Mouse (Mus musculus) MEL (cell line): Measurements from ENCODE around the gene Arcn1. TPM values are rescaled to one million over a fixed set of nuclear protein-coding genes. Genes with fewer than 3 reads are reported as not detected.

Source experiments
- DNase-seq: peaks from one replicate; pipeline ENCODE4 v3.0.0; 2011; ENCODE audit warnings: low read depth, low spot score
- H3K27ac ChIP-seq: 2 replicates; pipeline ENCODE4 v1.5.1; 2012; ENCODE audit warnings: low read depth, mild to moderate bottlenecking, control low read depth, low read length, moderate library complexity; ENCODE audit not compliant: control insufficient read depth
- H3K27me3 ChIP-seq, 2 experiments: fragments of 150-350 bp in 1 of 2; sonication (generic) in 1 of 2; 2 replicates each; pipeline ENCODE4 v1.6.1; 2012; ENCODE audit warnings: low read length in 2 of 2, mild to moderate bottlenecking in 2 of 2, improper control_type of control experiment in 1 of 2, moderate library complexity in 1 of 2; ENCODE audit not compliant: insufficient read depth in 2 of 2, control insufficient read depth in 1 of 2
- H3K36me3 ChIP-seq, 2 experiments: 2 replicates each; pipeline ENCODE4 v1.6.1; 2012 to 2014; ENCODE audit warnings: low read length in 2 of 2, improper control_type of control experiment in 1 of 2, inconsistent platforms in 1 of 2, mild to moderate bottlenecking in 1 of 2; ENCODE audit not compliant: insufficient read depth in 2 of 2, control insufficient read depth in 1 of 2
- H3K4me1 ChIP-seq, 2 experiments: fragments of 150-350 bp in 1 of 2; sonication (generic) in 1 of 2; 2 replicates each; pipeline ENCODE4 v1.6.1; 2012; ENCODE audit warnings: low read length in 2 of 2, improper control_type of control experiment in 1 of 2, mild to moderate bottlenecking in 1 of 2; ENCODE audit not compliant: insufficient read depth in 2 of 2, control insufficient read depth in 1 of 2
- H3K4me3 ChIP-seq, 2 experiments: fragments of 150-350 bp in 1 of 2; sonication (generic) in 1 of 2; 2 replicates each; pipeline ENCODE4 v1.5.1; 2012; ENCODE audit warnings: low read depth in 2 of 2, low read length in 2 of 2, mild to moderate bottlenecking in 2 of 2, moderate library complexity in 2 of 2, control low read depth in 1 of 2, improper control_type of control experiment in 1 of 2; ENCODE audit not compliant: control insufficient read depth in 1 of 2, insufficient read depth in 1 of 2
- H3K79me2 ChIP-seq: 2 replicates; pipeline ENCODE4 v1.6.1; 2012; ENCODE audit warnings: mild to moderate bottlenecking, low read length, moderate library complexity; ENCODE audit not compliant: control insufficient read depth, poor library complexity, insufficient read depth
- H3K9ac ChIP-seq: 2 replicates; pipeline ENCODE4 v1.6.1; 2012; ENCODE audit warnings: low read depth, mild to moderate bottlenecking, control low read depth, low read length, moderate library complexity; ENCODE audit not compliant: control insufficient read depth, poor library complexity, severe bottlenecking
- H3K9me3 ChIP-seq: fragments of 150-350 bp; sonication (generic); replicated peaks from 2 replicates; pipeline ENCODE4 v1.6.1; 2012; ENCODE audit warnings: mild to moderate bottlenecking, low read length, improper control_type of control experiment, moderate library complexity; ENCODE audit not compliant: insufficient read depth
- BHLHE40 ChIP-seq: IDR thresholded peaks from 2 replicates; pipeline ENCODE4 v1.6.1; 2012; ENCODE audit warnings: low read depth, mild to moderate bottlenecking, inconsistent platforms, low read length, improper control_type of control experiment, borderline replicate concordance
- CHD1 ChIP-seq: IDR thresholded peaks from 2 replicates; pipeline ENCODE4 v1.6.1; 2012; ENCODE audit warnings: low read depth, mild to moderate bottlenecking, inconsistent platforms, low read length, improper control_type of control experiment
- E2F4 ChIP-seq: IDR thresholded peaks from 2 replicates; pipeline ENCODE4 v1.6.1; 2011; ENCODE audit warnings: low read depth, low read length, improper control_type of control experiment, borderline replicate concordance
- ETS1 ChIP-seq: IDR thresholded peaks from 2 replicates; pipeline ENCODE4 v1.6.1; 2012; ENCODE audit warnings: low read depth, mild to moderate bottlenecking, inconsistent platforms, low read length, improper control_type of control experiment, moderate library complexity
- GATA1 ChIP-seq: IDR thresholded peaks from 2 replicates; pipeline ENCODE4 v1.6.1; 2011; ENCODE audit warnings: low read depth, low read length, improper control_type of control experiment
- KAT2A ChIP-seq: conservative IDR thresholded peaks from 2 replicates; pipeline ENCODE4 v1.6.1; 2012; ENCODE audit warnings: low read depth, low read length, improper control_type of control experiment, inconsistent platforms
- MAX ChIP-seq: IDR thresholded peaks from 2 replicates; pipeline ENCODE4 v1.6.1; 2011; ENCODE audit warnings: low read length, improper control_type of control experiment
- MAZ ChIP-seq: IDR thresholded peaks from 2 replicates; pipeline ENCODE4 v1.6.1; 2012; ENCODE audit warnings: low read depth, mild to moderate bottlenecking, inconsistent platforms, low read length, improper control_type of control experiment
- MEF2A ChIP-seq: IDR thresholded peaks from 2 replicates; pipeline ENCODE4 v1.6.1; 2014; ENCODE audit warnings: low read depth, mild to moderate bottlenecking, inconsistent platforms, low read length, improper control_type of control experiment; ENCODE audit not compliant: poor library complexity, insufficient replicate concordance, severe bottlenecking; ENCODE audit errors: extremely low read depth
- MXI1 ChIP-seq: IDR thresholded peaks from 2 replicates; pipeline ENCODE4 v1.6.1; 2011; ENCODE audit warnings: mild to moderate bottlenecking, low read depth, low read length, improper control_type of control experiment
- MYB ChIP-seq: IDR thresholded peaks from 2 replicates; pipeline ENCODE4 v1.6.1; 2011; ENCODE audit warnings: mild to moderate bottlenecking, low read depth, low read length, improper control_type of control experiment
- NRF1 ChIP-seq: IDR thresholded peaks from 2 replicates; pipeline ENCODE4 v1.6.1; 2014; ENCODE audit warnings: low read depth, mild to moderate bottlenecking, inconsistent platforms, low read length, improper control_type of control experiment, moderate library complexity; ENCODE audit not compliant: poor library complexity, insufficient read depth, severe bottlenecking
- POLR2A ChIP-seq, 2 experiments: IDR thresholded peaks; 2 replicates each; pipeline ENCODE4 v1.6.1; 2011 to 2012; ENCODE audit warnings: low read length in 2 of 2, mild to moderate bottlenecking in 2 of 2, control low read depth in 1 of 2, improper control_type of control experiment in 1 of 2, low read depth in 1 of 2, moderate library complexity in 1 of 2; ENCODE audit not compliant: control insufficient read depth in 1 of 2, insufficient read depth in 1 of 2, poor library complexity in 1 of 2
- RAD21 ChIP-seq: IDR thresholded peaks from 2 replicates; pipeline ENCODE4 v1.6.1; 2011; ENCODE audit warnings: mild to moderate bottlenecking, low read depth, low read length, improper control_type of control experiment
- TBP ChIP-seq: IDR thresholded peaks from 2 replicates; pipeline ENCODE4 v1.8.0; 2011; ENCODE audit warnings: low read depth, low read length, improper control_type of control experiment
- ZKSCAN1 ChIP-seq: IDR thresholded peaks from 2 replicates; pipeline ENCODE4 v1.6.1; 2012; ENCODE audit warnings: low read depth, mild to moderate bottlenecking, inconsistent platforms, low read length, improper control_type of control experiment, moderate library complexity
- ZMIZ1 ChIP-seq: IDR thresholded peaks from 2 replicates; pipeline ENCODE4 v1.6.1; 2012; ENCODE audit warnings: low read depth, mild to moderate bottlenecking, inconsistent platforms, low read length, improper control_type of control experiment, moderate library complexity
- polyA plus RNA-seq, 2 experiments: library from polyadenylated mRNA; stranded (reverse) in 1 of 2; unstranded in 1 of 2; fragments of >175 nt in 1 of 2; fragments of >200 nt in 1 of 2; gene quantifications; 2 replicates each; pipeline versions ENCODE4 v1.2.1 to v1.2.4; 2012; ENCODE audit warnings: low replicate concordance in 2 of 2, low read depth in 1 of 2; ENCODE audit not compliant: insufficient read length in 2 of 2, insufficient read depth in 1 of 2, missing spikeins in 1 of 2
- total RNA-seq: library from RNA; depleted of rRNA; stranded (reverse); fragments of 300-350 nt; gene quantifications from 2 replicates; pipeline ENCODE4 v1.2.3, GENCODE M21; 2012

Gene Arcn1
- total and polyA plus RNA-seq, 3 experiments: 118 to 273 (median 145) TPM

- Histone ChIP-seq H3K27ac (no peak overlapping the region), H3K36me3 (peaks cover 0 to 13% of the 10 kb centered on the region in 2 experiments; a peak in 2 of 4 replicates)
Observed at GRCm38 (mm10) chr9:44713080-44713479, 54.6 kb downstream of the Arcn1 start.

GRCm38 (mm10) chr9:44711602-44712001 lies 56.0 kb downstream of the Arcn1 start:
- no peaks in the 10 kb centered on the region for H3K9me3 ChIP-seq
- no peak overlapping the region for H3K9ac ChIP-seq
- H3K27ac ChIP-seq: no peak overlapping the region
- TF ChIP-seq ETS1 (no peak), NRF1 (no peak)
- H3K4me1 ChIP-seq: peaks cover 3 to 6% of the 10 kb centered on the region in 2 experiments
- no peak for DNase-seq
- H3K79me2 ChIP-seq: no peaks in the 10 kb centered on the region
- no peak overlapping the region for H3K4me3 ChIP-seq
- H3K27me3 ChIP-seq: no peaks in the 10 kb centered on the region
- H3K36me3 ChIP-seq: peaks cover 0 to 3% of the 10 kb centered on the region in 2 experiments; a peak in 2 of 4 replicates

More at GRCm38 (mm10) chr9:44713080-44713479, 54.6 kb downstream of the Arcn1 start:
- Histone ChIP-seq H3K9me3 (no peaks in the 10 kb centered on the region), H3K4me1 (peaks cover 17 to 18% of the 10 kb centered on the region in 2 experiments), H3K4me3 (no peak overlapping the region), H3K9ac (no peak overlapping the region), H3K79me2 (no peaks in the 10 kb centered on the region), H3K27me3 (no peaks in the 10 kb centered on the region)
- no peak for TF ChIP-seq MYB
- TF ChIP-seq MXI1: no peak
- TF ChIP-seq E2F4: no peak
- TF ChIP-seq MAZ: no peak
- TF ChIP-seq ZMIZ1: no peak
- TF ChIP-seq ZKSCAN1: no peak
- TF ChIP-seq BHLHE40: no peak
- no peak for TF ChIP-seq MAX
- no peak for TF ChIP-seq CHD1
- TF ChIP-seq GATA1: no peak
- TF ChIP-seq KAT2A: no peak
- no peak for TF ChIP-seq RAD21
- no peak for DNase-seq

- Histone ChIP-seq H3K4me1 (peaks cover 0 to 4% of the 10 kb centered on the region in 2 experiments; a peak in 2 of 4 replicates), H3K36me3 (no peaks in the 10 kb centered on the region), H3K79me2 (no peaks in the 10 kb centered on the region), H3K9me3 (no peaks in the 10 kb centered on the region), H3K27me3 (no peaks in the 10 kb centered on the region), H3K27ac (no peak overlapping the region), H3K4me3 (no peak overlapping the region), H3K9ac (no peak overlapping the region)
- no peak for DNase-seq
- TF ChIP-seq MEF2A: no peak
- TF ChIP-seq KAT2A: no peak
- no peak for TF ChIP-seq MYB
- no peak for TF ChIP-seq E2F4
- no peak for TF ChIP-seq MAX
- no peak for TF ChIP-seq POLR2A (IDR thresholded peaks at IDR 0.05; ENCODE audit: control insufficient read depth in 1 of 2, insufficient read depth in 1 of 2, low read depth in 1 of 2, low read length in 2 of 2, poor library complexity in 1 of 2)
- TF ChIP-seq TBP: no peak
Observed at GRCm38 (mm10) chr9:44710213-44710612, 57.4 kb downstream of the Arcn1 start.
